Mouse (Mus musculus) T-helper 1 cell (primary cell): ENCODE measurements around the gene Insc.

Experiments used
- in situ Hi-C: fragments of 300-600 bp; cut with MboI, MseI; formaldehyde crosslinking; loops from one replicate; pipeline ENCODE4 v1.15.1; 2025; ENCODE audit warnings: high pct_unique_total_duplicates

The Insc gene

GRCm38 (mm10) chr7:114822736-114823135 is 79.2 kb downstream of the Insc start:
- in situ Hi-C loops: no loop called here

DNA sequence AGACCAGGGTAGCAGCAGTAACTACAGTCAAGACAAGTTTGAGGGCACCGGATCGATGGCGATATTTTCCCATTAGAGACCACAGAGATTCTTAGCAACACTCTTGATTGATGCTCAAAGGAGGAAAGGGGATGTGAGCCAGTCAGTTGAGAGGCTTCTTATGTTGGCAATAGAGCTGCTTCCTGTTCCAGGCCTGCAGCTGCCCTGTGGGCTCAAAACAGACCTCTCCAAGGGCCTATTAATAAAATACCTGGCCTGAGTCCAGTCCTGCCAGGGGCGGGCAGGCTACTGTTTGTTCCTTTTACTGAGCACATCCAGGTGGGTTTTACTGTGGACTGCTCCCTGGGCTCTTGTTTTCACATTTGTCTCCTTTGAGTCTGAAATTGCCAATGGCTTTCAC is 83.9 kb downstream of the Insc start:
- in situ Hi-C loops: no loop called here

DNA sequence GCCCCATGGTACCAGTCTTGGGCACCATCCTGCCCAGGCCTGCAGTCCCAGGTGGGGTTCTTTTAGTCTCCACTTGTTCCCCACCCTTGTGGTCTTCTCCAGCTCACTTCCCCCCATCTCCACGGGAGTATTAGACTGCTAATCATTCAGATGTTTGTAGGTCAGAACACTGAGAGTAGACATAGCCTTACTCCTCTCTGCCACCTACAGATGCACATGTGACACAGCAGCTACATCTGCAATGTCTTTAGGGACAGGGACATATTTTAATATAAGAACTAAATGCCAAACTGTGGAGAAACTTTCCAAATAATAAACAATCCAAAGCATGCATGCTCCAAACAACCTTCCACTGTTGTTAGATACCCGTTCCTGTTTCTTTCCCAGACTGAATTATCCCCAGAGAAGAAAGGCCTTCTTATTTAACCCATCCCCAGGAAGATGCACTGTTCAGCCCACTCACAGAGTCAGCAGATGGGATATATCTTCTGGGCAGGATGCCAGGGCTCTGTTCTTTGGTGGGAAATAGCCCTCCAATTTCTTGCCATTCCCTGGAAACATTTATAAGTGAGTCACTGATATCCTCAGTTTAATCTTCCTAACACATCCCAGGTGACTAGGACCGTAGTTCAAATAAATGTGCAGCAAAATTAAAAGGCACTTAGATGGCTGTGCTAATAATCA is 88.9 kb downstream of the Insc start:
- in situ Hi-C loops: no loop called here

DNA sequence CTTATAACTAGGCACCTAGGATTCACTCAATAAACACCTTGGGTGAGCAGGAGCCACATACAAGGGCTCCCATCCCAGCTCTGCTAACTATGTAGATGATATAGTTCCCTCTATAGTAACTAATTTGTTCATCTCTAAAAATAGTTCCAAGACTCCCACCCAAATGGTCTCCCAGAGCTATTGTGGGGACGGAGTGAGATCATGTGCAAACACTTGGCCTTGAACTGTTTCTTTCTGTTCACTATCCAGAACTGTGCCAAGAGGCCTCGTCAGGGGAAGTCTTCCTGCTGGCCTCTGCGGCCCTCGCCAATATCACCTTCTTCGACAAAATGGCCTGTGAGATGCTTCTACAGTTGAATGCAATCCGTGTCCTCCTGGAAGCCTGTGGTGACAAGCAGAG is 91.0 kb downstream of the Insc start:
- in situ Hi-C loops: no loop called here

DNA sequence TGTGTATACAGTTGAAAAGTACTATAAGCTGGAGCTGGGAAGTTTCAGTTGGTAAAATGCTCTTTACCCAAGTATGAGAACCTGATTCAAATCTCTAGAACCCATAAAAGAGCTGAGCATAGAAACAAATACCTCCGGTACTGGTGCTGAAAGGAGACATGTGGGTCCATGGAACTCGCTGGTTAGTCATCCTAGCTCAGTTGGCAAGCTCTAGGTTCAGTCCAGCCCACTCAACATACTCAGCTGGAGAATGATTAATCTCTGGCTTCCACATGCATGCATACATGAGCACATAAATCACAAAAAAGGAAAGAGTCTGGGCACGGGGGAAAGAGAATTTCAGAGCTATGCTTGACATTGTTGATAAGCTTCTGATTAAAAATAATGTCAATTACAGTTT is 93.8 kb downstream of the Insc start:
- in situ Hi-C loops: no loop called here

DNA sequence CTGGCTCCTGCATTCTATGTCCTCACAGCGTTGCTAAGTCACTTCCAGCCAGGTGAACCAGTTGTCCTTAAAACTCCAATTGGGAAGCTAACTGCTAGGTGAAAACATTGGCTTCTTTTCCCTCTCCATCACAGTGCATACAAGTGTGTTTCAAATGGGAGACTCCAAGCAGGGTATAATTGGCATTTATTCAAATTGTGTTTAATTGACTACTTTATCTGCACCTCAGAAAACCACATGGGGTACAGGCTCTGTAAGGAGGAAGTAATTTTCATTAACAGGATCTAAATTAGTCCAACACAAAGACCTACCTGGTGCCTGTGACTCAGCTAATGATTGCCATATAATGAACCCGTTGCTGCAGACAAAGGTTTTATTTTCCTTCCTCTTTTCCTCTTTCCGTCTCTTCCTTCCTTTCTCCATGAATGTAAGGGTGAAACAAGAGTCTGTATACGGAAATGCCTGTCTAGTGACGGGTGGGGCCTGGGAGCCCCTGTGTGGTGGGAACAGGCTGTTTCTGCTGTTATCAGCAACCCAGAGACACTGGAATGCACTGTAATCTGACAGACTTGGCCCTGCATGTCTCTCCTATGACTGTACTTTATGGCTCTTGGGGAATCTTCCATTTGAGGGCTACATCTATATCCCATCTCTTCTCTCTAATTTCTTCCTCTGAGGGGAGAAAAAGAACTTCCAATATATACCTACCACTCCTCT is 96.7 kb downstream of the Insc start:
- in situ Hi-C loops: no loop called here

DNA sequence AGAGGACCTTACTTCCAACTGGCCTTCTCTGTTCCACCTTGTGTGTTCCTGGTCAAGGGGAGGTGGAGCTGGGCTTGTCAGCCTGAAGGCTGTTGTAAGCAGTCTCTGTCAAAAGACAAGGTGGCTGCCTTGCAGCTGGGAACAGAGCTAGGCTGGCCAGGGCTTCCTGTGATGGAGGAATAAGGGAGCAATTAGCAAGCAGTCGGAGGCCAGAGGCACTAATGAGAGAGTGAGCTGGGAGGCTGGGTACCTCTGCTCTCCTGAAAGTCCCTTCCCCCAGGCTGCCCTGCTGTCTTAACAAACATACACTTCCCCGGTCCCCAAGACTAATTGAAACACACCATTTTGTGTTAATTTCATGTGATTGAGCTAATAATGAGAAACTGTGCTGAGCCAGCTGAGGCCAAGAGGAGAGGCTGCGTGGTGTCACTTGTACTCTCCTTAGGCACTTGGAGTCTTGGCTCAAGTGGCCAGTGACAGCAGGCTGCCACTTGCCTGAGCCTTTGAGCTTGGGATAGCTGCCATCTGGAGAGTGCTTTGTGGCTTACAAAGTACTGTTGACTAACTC is 99.2 kb downstream of the Insc start:
- in situ Hi-C loops: no loop called here

DNA sequence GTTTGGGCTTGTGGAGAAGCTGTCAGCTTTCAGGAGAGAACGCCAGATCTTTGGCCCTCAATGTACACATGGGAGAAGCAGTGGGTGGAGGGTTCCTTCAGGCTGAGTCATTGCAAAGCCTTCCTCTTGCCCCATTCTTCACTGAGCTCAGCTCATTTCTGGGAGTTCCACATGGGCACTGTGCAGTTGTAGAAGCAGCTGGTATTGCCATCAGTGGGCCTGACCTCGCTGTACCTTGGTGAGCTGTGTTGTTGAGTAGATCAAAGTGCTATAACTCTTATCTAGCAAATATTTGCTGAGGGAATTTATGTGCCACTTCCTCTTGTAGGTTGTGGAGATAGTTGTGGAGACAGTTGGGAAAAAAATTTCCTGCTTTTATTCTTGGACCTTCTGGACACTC is 103.7 kb downstream of the Insc start:
- in situ Hi-C loops: no loop called here

- in situ Hi-C loops: no loop called here
Observed at GRCm38 (mm10) chr7:114852387-114852786, 108.9 kb downstream of the Insc start.

GRCm38 (mm10) chr7:114854169-114854568 is 110.7 kb downstream of the Insc start:
- in situ Hi-C loops: no loop called here

GRCm38 (mm10) chr7:114860858-114861523 is 117.5 kb downstream of the Insc start:
- in situ Hi-C loops: no loop called here

- in situ Hi-C loops: no loop called here
Observed at GRCm38 (mm10) chr7:114873315-114874012, 130.0 kb downstream of the Insc start.

DNA sequence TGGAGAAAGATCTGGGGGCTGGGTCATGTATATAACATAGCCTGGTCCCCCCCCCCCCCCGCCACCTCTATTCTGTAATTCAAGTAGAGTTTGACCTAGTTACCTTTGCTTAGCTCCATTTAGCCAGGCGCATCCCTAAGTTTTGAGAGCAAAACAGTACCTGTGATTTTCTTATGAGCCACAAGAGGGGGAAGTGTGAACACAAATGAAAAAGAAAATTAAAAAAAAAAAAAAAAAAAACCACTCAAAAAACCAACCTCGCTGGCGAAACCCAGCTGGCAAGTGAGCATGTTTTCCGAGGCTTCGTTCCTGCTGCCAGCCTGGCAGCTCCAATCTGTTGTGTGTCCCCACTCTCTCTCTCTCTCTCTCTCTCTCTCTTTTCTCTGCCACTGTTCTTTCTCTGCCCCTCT is 130.5 kb downstream of the Insc start:
- in situ Hi-C loops: no loop called here

- in situ Hi-C loops: no loop called here
Observed at GRCm38 (mm10) chr7:114874579-114874978, 131.1 kb downstream of the Insc start.

DNA sequence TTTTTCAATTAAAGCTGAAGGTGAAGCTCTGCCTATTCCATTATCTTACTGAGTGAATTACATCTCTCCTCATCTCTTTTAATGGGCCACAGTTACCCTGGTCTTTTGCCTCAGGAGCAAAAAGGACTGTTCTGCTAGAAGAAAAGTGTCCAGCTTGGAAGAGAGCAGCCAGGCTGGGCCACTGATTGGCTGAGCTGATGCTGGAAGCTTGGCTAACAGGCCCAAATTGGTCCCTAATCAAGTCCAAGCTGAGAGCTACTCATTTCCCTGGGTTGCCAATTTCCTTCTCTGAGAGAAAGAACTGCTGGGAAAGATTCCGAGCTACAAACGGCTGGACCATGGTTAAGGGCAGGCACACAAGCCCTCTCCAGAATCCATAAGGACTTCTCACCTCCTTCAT is 140.1 kb downstream of the Insc start:
- in situ Hi-C loops: no loop called here

DNA sequence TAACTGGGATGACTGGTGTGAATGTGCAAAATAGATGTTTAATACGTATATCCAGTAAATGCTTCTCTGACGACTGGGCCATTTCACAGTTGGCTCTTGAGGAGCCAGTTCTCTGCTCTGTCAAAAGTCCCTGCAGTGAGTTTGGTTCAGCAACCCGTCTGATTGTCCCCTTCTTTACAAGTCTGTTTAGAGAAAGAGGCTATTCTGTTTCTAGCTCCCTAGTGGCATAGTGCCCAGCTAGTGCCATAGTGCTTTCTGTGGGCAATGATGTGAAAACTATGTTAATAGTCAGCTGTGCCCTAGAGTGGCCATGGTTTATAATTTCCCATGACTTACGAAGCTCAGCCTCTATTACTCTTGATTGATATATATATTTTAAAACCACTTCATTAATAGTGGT is 143.4 kb downstream of the Insc start:
- in situ Hi-C loops: no loop called here

GRCm38 (mm10) chr7:114890215-114890614 is 146.7 kb downstream of the Insc start:
- in situ Hi-C loops: no loop called here

- in situ Hi-C loops: no loop called here
Observed at GRCm38 (mm10) chr7:114892618-114893257, 149.2 kb downstream of the Insc start.

GRCm38 (mm10) chr7:114893889-114894288 is 150.4 kb downstream of the Insc start:
- in situ Hi-C loops: no loop called here

DNA sequence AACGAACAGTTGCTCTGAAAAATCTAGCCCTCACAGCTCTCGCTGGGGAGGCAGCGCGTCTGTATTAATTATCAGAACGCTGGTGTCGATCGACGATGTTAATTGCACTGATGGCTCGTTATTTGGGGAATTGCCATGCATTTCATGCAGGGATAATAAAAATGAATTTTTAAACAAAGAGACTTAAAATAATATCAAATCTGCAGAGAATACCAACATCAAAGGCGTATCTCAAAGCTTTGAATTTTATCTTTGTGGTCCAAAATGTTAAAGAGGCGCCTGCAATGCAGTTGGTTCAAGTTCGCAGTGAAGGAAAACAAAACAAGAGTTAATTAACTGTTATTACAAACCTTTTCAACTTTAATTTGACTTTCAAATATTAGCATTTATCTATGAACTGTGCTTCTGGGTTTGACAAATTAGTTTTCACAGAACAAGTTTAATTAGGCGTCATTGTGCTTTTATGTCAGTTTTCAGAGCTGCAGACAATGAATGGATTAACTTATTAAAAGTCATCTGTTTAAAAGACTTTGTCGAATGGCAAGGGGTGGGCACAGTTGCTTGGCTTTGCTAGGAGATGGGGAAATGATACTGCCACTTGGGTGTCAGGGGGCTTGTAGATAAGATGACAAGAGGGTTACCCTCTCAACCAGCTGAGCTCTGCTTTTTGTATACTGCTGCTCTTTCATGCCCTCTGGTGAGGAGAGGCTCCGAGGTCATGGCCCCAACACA is 153.6 kb downstream of the Insc start:
- in situ Hi-C loops: no loop called here
